Mouse (Mus musculus): ENCODE measurements at regions not wholly inside any gene's neighbourhood (a gene's known extent, or its start where the extent isn't known, plus 50 kb on each side); places are given as distances from the start of the nearest gene placed in this dataset.
A peak's percentile ranks its signal among the peaks of the same experiment; 100 is the strongest.
"Not testable (repeated sequence)": the region's sequence is repeated elsewhere in the genome, so short reads cannot be mapped to it uniquely, and the experiment has no call there.

GRCm38 (mm10) chr19:35034408-35034807 is 112.2 kb downstream of the Kif20b start:
- DNase-seq, result no peak

- no peak for DNase-seq
Measured at GRCm38 (mm10) chr19:35045576-35045975, 123.4 kb downstream of the Kif20b start.

DNA sequence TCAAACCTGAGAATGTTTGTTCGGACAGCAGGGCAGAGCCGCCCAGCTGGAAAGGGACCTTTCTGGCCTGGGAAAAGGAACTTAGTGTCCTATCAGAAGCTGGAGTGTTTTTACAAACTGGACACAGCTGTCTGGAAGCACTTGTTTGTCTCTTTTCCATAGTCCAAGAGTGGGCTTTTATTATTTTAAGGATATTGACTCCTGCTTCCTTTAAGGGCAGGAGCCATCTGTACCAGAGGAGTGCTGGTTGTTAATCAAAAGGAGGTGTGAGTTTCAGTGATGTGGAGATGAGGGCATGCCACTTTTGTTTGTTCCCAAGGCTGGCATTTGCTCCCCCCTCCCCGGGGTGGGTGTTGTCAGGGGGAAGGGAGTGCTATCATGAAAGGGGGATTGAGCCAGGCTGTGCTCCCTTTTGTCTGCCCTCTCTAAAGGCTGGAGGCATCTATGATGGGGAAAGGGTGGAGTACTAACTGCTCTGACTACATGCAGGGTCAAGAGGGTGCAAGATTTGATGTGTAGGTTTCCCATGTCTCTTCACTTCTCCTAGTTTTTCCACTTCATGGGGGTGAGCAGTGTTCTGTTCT is 144.3 kb downstream of the Kif20b start:
- DNase-seq, result no peak

- DNase-seq, result no peak
Measured at GRCm38 (mm10) chr19:35081126-35081525, 159.0 kb downstream of the Kif20b start.

DNA sequence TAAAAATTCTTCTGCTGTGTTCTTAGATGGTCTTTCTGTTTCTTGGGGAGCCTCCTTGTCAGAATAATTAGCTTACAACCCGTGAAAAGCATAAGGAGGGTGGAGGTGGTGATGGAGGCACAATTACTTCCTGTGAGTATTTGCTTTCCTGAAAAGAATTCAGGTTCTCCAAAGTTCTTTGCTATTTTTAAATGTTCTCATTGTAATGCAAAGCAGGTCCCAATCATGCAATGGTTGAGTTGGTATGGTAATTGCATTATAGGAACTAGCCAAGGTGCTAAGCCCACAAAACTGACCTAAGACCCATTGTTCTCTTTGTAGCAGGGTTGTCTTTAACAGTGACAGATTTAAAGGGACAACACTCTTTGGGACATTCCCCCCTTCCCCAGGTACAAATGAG is 179.1 kb downstream of the Kif20b start:
- no peak for DNase-seq

DNA sequence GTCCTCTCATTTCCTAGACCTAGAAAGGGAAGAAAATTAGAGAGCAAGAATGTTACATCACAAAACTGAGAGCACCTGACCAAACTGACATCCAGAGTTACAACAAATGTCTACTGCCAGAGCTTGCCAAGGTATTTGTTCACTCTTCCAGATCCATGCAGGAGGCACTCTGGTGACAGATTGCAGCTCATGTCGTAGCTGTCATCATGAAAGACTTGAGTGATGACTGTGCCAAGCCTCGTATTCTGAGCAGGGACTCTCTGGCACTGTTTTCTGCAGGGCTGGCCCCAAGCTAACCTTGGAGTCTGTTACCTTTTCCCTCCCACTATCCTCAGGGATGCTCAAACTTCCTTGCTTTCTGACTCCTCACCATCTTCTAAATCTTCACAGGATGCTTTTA is 192.2 kb downstream of the Kif20b start:
- DNase-seq, result peak; percentile 20

DNA sequence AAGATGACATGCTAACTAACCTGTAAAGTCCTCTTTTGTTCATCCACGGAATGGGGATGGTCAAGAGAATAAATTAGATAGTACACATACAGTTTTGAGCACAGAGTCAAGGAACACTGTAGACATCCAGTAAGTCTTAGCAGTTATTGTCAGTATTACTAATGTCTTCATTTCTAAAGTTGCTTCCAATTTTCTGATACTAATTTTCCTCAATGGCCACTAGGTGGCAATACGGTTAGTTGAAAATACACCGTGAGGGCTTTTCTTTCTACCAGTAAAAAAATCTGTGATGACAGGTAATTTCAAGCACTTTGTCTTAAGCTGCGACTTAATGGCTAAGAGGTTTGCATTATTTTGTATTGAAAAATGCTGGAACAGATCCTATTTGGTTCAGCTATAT is 203.1 kb downstream of the Kif20b start:
- no peak for DNase-seq

GRCm38 (mm10) chr19:35126594-35127051 is 204.5 kb downstream of the Kif20b start:
- no peak for DNase-seq

- DNase-seq, result no peak
Measured at GRCm38 (mm10) chr19:35128104-35128503, 205.9 kb downstream of the Kif20b start.

DNA sequence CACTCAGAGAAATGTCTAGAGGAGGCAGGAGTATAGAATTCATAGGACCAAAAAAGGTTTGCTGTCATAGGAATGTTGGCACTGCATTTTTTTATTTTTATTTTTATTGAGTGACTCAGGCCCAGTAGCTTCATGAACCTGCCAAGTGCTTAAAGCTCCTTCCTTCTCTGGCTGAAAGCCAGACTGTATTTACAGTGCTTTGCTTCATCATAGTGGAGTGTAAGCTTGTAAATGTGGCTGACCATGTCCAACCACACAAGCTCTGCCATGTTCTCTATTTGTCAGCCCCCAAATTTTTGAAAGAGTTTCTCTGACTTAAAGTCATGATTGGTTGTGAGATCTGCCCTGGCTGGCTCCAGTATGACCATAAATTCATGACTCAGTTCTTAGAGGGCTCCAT is 221.0 kb downstream of the Kif20b start:
- DNase-seq, result no peak

- DNase-seq, result no peak
Measured at GRCm38 (mm10) chr19:35143781-35144180, 221.6 kb downstream of the Kif20b start.

DNA sequence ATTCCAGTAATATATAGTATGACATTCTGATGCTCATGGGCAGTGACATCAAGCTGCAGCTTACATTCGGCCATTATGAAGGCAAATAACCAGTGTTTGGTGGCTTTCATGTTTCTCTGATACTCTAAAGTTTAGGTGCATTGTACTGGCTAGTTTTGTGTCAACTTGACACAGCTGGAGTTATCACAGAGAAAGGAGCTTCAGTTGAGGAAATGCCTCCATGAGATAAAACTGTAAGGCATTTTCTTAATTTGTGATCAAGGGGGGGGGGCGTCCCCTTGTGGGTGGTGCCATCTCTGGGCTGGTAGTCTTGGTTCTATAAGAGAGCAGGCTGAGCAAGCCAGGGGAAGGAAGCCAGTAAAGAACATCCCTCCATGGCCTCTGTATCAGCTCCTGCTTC is 227.3 kb downstream of the Kif20b start:
- not testable (repeated sequence) for DNase-seq

- no peak for DNase-seq
Measured at GRCm38 (mm10) chr19:35150780-35151725, 228.9 kb downstream of the Kif20b start.

- no peak for DNase-seq
Measured at GRCm38 (mm10) chr19:35151841-35152240, 229.7 kb downstream of the Kif20b start.

DNA sequence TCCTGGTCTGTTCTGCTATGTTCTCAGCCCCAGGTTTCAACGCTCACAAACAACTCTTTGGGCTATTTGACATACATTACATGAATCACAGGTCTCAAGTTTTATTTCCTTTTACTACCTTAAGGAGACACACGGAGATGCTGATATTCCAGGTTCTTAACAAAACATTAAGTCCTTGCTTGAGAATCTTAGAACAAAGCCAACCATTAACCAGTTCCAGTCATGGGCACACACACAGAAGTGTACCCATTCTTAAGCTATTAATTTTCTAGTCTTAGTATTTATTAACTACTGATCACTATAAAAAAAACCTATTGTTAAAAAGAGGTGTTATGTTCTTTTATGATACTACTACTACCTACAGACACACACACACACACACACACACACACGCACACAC is 235.7 kb downstream of the Kif20b start:
- DNase-seq, result no peak

DNA sequence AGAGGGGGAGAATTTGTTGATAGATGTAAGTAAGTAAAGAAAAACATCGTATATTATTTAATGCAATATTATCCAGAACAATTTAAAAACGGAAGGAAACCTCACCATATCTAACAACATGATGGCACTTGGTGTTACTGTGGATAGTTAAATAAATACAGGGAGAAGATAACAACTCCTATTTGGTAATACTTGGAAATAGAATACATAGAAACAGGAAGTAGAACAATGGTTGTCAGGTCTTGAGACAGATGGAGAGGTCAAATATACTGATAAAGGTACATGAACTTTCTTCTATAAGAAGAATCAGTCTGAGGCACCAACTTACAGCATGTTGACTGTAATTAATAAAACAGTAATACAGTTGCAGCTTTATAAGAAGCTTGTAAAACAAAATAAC is 242.6 kb downstream of the Kif20b start:
- DNase-seq, result no peak

DNA sequence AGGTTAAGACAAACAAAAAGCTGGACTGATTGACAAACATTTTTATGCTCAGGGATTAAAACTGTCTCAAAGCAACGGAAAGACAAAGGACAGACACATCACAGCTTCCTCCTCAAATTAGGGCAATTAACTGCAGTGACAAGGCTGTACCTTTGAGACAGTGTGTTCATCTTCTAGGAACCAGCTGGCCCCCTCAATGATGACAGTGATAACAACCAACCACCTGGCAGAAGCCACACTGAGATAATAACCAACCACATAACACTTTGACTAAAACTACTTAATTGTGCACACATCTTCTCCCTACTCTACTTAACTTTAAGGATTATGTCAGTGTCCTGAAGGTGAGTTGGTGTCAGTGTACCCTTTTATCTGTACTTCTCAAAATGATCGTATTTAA is 248.4 kb downstream of the Kif20b start:
- DNase-seq, result no peak

- no peak for DNase-seq
Measured at GRCm38 (mm10) chr19:35180102-35180501, 257.9 kb downstream of the Kif20b start.

DNA sequence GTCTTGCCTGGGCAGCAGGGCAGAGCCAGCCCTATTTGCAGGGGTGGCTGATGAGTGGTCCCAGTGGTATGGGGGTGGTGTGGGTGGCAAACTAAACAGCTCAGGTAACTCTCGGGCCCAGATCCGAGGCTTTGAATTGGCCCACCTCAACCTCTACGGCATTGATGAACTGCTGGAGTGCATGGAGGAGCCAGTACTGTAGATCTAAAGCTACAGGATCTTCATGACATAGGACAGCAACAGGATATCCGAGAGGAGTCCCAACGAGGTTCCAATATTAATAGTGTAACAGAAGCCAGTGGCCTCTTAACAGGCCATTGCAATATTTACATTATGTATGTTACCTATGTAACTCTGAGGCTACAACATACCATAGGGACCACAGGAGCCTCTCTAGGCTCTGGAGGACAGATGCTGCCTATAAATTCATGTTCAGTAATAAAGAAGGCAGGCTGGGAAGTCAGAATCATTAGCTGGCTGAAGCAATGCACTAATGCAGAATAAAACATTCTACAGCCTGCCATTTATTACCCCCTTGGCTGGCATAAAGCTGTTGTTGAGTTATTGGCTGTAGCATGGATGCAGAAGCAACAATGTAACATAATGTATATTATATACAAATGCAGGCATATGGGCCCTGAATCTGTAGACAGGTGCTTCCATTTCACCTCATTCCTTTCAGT is 283.5 kb downstream of the Kif20b start:
- DNase-seq, result no peak

DNA sequence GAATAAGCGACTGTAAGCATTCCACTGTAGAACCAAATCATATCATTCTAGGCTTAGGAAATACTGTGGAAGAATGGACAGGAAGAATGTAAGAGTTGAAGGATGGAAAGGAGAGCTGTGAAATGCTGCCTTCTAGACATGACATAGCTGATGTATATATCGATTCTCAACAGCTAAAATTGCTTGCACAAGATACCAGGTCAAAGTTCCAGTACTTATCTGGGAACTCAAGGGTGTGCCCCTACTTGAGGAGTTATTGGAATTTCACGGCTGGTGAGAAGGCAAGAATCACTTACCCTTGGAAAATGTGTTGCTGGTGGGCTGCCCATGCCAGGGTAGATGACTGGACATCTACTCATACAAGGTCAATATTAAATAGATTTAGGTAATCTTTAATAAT is 322.0 kb downstream of the Kif20b start:
- no peak for DNase-seq

GRCm38 (mm10) chr19:35247531-35247930 is 325.4 kb downstream of the Kif20b start:
- DNase-seq, result no peak

- DNase-seq, result not testable (repeated sequence)
Measured at GRCm38 (mm10) chr19:35258634-35259033, 336.5 kb downstream of the Kif20b start.

DNA sequence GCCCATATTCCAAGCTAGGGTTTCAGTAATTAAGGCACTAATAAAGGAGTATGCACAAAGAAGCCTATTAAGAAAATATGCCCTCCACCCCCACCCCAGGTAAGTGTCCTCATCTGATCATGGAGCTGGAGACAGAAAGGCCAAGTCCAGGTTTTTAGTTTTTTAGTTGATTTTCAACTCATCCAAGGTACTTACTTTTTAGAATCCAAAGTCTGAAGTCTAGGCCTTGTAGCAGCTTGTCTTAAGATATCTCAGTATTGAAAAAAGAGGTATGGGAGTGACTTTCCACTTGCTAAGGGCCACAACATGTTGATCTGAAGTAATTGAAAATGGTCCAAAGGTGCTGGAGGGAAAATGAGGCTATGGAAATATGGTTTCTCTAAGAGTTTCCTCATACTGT is 340.9 kb downstream of the Kif20b start:
- no peak for DNase-seq
